Mouse (Mus musculus) hindbrain, embryonic 14.5 days (tissue): Measurements from ENCODE around the gene Cutc. TPM values are rescaled to one million over a fixed set of nuclear protein-coding genes. Genes with fewer than 3 reads are reported as not detected.

Experiments used
- ATAC-seq: fragments of 200-750 bp; cut with Nextera tagmentation; 2 replicates; pipeline ENCODE4 v1.8.0; 2017; ENCODE audit warnings: moderate number of reproducible peaks, mild to moderate bottlenecking, moderate TSS enrichment, moderate library complexity; ENCODE audit not compliant: low FRiP score
- DNase-seq: peaks from one replicate; pipeline ENCODE4 v3.0.0-alpha.2; 2015; ENCODE audit warnings: low spot score
- H3K27ac ChIP-seq: fragments of 300-500 bp; sonication (generic); 2 replicates; pipeline ENCODE4 v1.5.1; 2014; ENCODE audit warnings: mild to moderate bottlenecking, moderate library complexity
- H3K27me3 ChIP-seq: fragments of 300-500 bp; sonication (generic); 2 replicates; pipeline ENCODE4 v1.6.1; 2014; ENCODE audit warnings: mild to moderate bottlenecking, low read length, mixed read lengths; ENCODE audit not compliant: control insufficient read depth, insufficient read depth
- H3K36me3 ChIP-seq: fragments of 300-500 bp; sonication (generic); replicated peaks from 2 replicates; pipeline ENCODE4 v1.6.1; 2014; ENCODE audit not compliant: control insufficient read depth, insufficient read depth
- H3K4me1 ChIP-seq: fragments of 300-500 bp; sonication (generic); replicated peaks from 2 replicates; pipeline ENCODE4 v1.6.1; 2014; ENCODE audit warnings: antibody characterized with exemption, low read length, mixed read lengths; ENCODE audit not compliant: control insufficient read depth, insufficient read depth
- H3K4me2 ChIP-seq: fragments of 300-500 bp; sonication (generic); replicated peaks from 2 replicates; pipeline ENCODE4 v1.6.1; 2014; ENCODE audit warnings: mild to moderate bottlenecking, moderate library complexity
- H3K4me3 ChIP-seq: fragments of 300-500 bp; sonication (generic); replicated peaks from 2 replicates; pipeline ENCODE4 v1.5.1; 2014; ENCODE audit warnings: mild to moderate bottlenecking, low read length
- H3K9ac ChIP-seq: fragments of 300-500 bp; sonication (generic); 2 replicates; pipeline ENCODE4 v1.6.1; 2014
- H3K9me3 ChIP-seq: fragments of 300-500 bp; sonication (generic); 2 replicates; pipeline ENCODE4 v1.6.1; 2016; ENCODE audit warnings: low read length; ENCODE audit not compliant: control insufficient read depth
- WGBS: fragments of 180-500 bp; shearing (Covaris S2); extraction: QIAGEN DNeasy Blood & Tissue Kit; methylation state at CpG from one replicate; pipeline ENCODE4 v1.1.7; 2014; 5-methylcytosine and 5-hydroxymethylcytosine counted together
- polyA plus RNA-seq: library from polyadenylated mRNA; unstranded; fragments of >200 nt; fragmentation: Nextera tagmentation; extraction: Ambion mirVana; gene quantifications from 2 replicates; pipeline ENCODE4 v1.2.1, GENCODE M21; 2014

Cutc gene
- polyA plus RNA-seq, 1 experiment from 2014 or later, result 7.7 TPM

GRCm38 (mm10) chr19:43801427-43802051, 48.7 kb downstream of the Cutc start:
- no peak overlapping the region for H3K9ac ChIP-seq
- no peak for ATAC-seq
- no peak overlapping the region for H3K27ac ChIP-seq
- no peak for DNase-seq
- H3K4me2 ChIP-seq, result no peak overlapping the region
- no peaks in the 10 kb centered on the region for H3K27me3 ChIP-seq
- H3K9me3 ChIP-seq, result no peaks in the 10 kb centered on the region
- 83% methylated on average over 9 of the region's 9 CpGs for WGBS
- H3K36me3 ChIP-seq, result no peaks in the 10 kb centered on the region
- H3K4me3 ChIP-seq, result no peak overlapping the region
- H3K4me1 ChIP-seq, result no peaks in the 10 kb centered on the region

- Histone ChIP-seq H3K9ac (no peak overlapping the region), H3K9me3 (no peaks in the 10 kb centered on the region), H3K4me1 (no peaks in the 10 kb centered on the region), H3K36me3 (no peaks in the 10 kb centered on the region), H3K4me3 (no peak overlapping the region), H3K27ac (no peak overlapping the region), H3K4me2 (no peak overlapping the region), H3K27me3 (no peaks in the 10 kb centered on the region)
- ATAC-seq (no peak), DNase-seq (no peak)
- 85% methylated on average over 10 of the region's 10 CpGs for WGBS
Measured at GRCm38 (mm10) chr19:43803866-43804265, 51.1 kb downstream of the Cutc start.

- H3K9ac ChIP-seq, result no peak overlapping the region
- no peak overlapping the region for H3K4me2 ChIP-seq
- no peaks in the 10 kb centered on the region for H3K27me3 ChIP-seq
- H3K4me1 ChIP-seq, result no peaks in the 10 kb centered on the region
- no peaks in the 10 kb centered on the region for H3K9me3 ChIP-seq
- no peaks in the 10 kb centered on the region for H3K36me3 ChIP-seq
- 37% methylated on average over 4 of the region's 4 CpGs for WGBS
- ATAC-seq, result no peak
- H3K4me3 ChIP-seq, result no peak overlapping the region
- no peak overlapping the region for H3K27ac ChIP-seq
- no peak for DNase-seq
Measured at GRCm38 (mm10) chr19:43809331-43809730, 56.5 kb downstream of the Cutc start.

- H3K4me2 ChIP-seq, result no peak overlapping the region
- no peaks in the 10 kb centered on the region for H3K9me3 ChIP-seq
- H3K9ac ChIP-seq, result no peak overlapping the region
- H3K27ac ChIP-seq, result no peak overlapping the region
- H3K4me3 ChIP-seq, result no peak overlapping the region
- H3K36me3 ChIP-seq, result no peaks in the 10 kb centered on the region
- WGBS, result 95% methylated on average over 4 of the region's 4 CpGs
- DNase-seq (no peak), ATAC-seq (no peak)
- no peaks in the 10 kb centered on the region for H3K27me3 ChIP-seq
- H3K4me1 ChIP-seq, result no peaks in the 10 kb centered on the region
Measured at GRCm38 (mm10) chr19:43811419-43811818, 58.6 kb downstream of the Cutc start.

GRCm38 (mm10) chr19:43813315-43813714, 60.5 kb downstream of the Cutc start:
- ATAC-seq (no peak), DNase-seq (no peak)
- H3K27ac ChIP-seq, result no peak overlapping the region
- no peak overlapping the region for H3K9ac ChIP-seq
- H3K4me3 ChIP-seq, result no peak overlapping the region
- H3K4me1 ChIP-seq, result no peaks in the 10 kb centered on the region
- no peaks in the 10 kb centered on the region for H3K27me3 ChIP-seq
- H3K9me3 ChIP-seq, result no peaks in the 10 kb centered on the region
- no peak overlapping the region for H3K4me2 ChIP-seq
- 92% methylated on average over 10 of the region's 10 CpGs for WGBS
- H3K36me3 ChIP-seq, result no peaks in the 10 kb centered on the region

- Histone ChIP-seq H3K9me3 (no peaks in the 10 kb centered on the region), H3K27me3 (no peaks in the 10 kb centered on the region), H3K27ac (no peak overlapping the region), H3K36me3 (no peaks in the 10 kb centered on the region), H3K4me1 (no peaks in the 10 kb centered on the region), H3K4me3 (no peak overlapping the region), H3K4me2 (no peak overlapping the region), H3K9ac (no peak overlapping the region)
- WGBS, result 77% methylated on average over 14 of the region's 14 CpGs
- no peak for DNase-seq
- ATAC-seq, result no peak
Measured at GRCm38 (mm10) chr19:43815661-43816414, 63.0 kb downstream of the Cutc start.

Other genes starting within 250 kb of the Cutc start
- gene Got1, start 228.4 kb upstream of the Cutc start, polyA plus RNA-seq, result 81.7 and 91.6 TPM in 2 replicates
- gene Nkx2-3, start 140.7 kb upstream of the Cutc start, polyA plus RNA-seq, result not detected in 2 replicates
- gene Slc25a28, start 78.1 kb upstream of the Cutc start, polyA plus RNA-seq, result 14.2 and 14.9 TPM in 2 replicates
- 11.9 and 13.0 TPM in 2 replicates for gene Entpd7, start 63.3 kb upstream of the Cutc start, polyA plus RNA-seq
- gene Cox15, start within 50 bp of the Cutc start, polyA plus RNA-seq, result 8.5 and 11.1 TPM in 2 replicates
- gene Abcc2, start 29.2 kb downstream of the Cutc start, polyA plus RNA-seq, result 0.03 and 0.07 TPM in 2 replicates
- gene Dnmbp, start 187.2 kb downstream of the Cutc start, polyA plus RNA-seq, result 8.7 and 8.9 TPM in 2 replicates
- 0.20 and 0.26 TPM in 2 replicates for gene Cpn1, start 233.6 kb downstream of the Cutc start, polyA plus RNA-seq